Mouse (Mus musculus): Measurements from ENCODE around the gene Fam122a. TPM values are rescaled to one million over a fixed set of nuclear protein-coding genes. Genes with fewer than 3 reads are reported as not detected.

The Fam122a gene
- total RNA-seq, 2 experiments from 2014 or later: 33.9 to 34.6 TPM

- peak overlapping the region; percentile 97 for H3K27ac ChIP-seq
These were observed 1.9 kb downstream of the Fam122a start for GRCm38 (mm10) chr19:24475281-24475680.

DNA sequence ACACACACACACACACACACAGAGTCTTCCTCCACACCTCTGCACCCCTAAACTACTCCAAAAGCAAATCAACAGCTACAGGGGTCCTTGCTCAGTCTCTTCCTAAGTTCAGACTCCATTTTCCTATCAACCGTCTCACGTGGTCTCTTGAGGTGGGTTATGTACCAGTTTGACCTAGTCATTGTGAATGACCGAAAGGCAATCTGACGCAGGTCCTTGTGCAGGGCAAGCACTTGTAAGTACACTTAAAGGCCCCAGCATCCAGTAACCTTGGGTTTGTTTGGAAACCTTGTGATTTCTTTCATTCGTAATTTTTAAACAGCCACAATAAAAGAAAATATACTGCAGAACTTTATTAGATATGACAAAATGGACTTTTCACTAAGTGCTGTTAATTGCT is 4.6 kb downstream of the Fam122a start:
- no peak for DNase-seq (ENCODE audit: low spot score in 2 of 2)
- H3K4me3 ChIP-seq: no peak overlapping the region
- no peak overlapping the region for H3K27ac ChIP-seq
- no peak for TF ChIP-seq CTCF (conservative IDR thresholded peaks at IDR 0.05)

More at GRCm38 (mm10) chr19:24475281-24475680, 1.9 kb downstream of the Fam122a start:
- H3K4me3 ChIP-seq: peak overlapping the region; percentile 82; the same call in 1 of the 2 replicates
- DNase-seq (ENCODE audit: low spot score in 2 of 2): no peak
- TF ChIP-seq CTCF (conservative IDR thresholded peaks at IDR 0.05): no peak

- no peak overlapping the region for H3K4me3 ChIP-seq
- no peak for DNase-seq (ENCODE audit: low spot score in 2 of 2)
- H3K27ac ChIP-seq: no peak overlapping the region
- TF ChIP-seq CTCF (conservative IDR thresholded peaks at IDR 0.05): no peak
These were observed 5.6 kb downstream of the Fam122a start for GRCm38 (mm10) chr19:24471538-24471937.

GRCm38 (mm10) chr19:24469216-24469615 is 7.9 kb downstream of the Fam122a start:
- Histone ChIP-seq H3K27ac (peak overlapping the region; percentile 70), H3K4me3 (no peak overlapping the region)
- no peak for TF ChIP-seq CTCF (conservative IDR thresholded peaks at IDR 0.05)
- DNase-seq (ENCODE audit: low spot score in 2 of 2): no peak

- no peak for DNase-seq (ENCODE audit: low spot score in 2 of 2)
- no peak for TF ChIP-seq CTCF (conservative IDR thresholded peaks at IDR 0.05)
- Histone ChIP-seq H3K27ac (peak overlapping the region; percentile 69), H3K4me3 (no peak overlapping the region)
These were observed 8.5 kb downstream of the Fam122a start for GRCm38 (mm10) chr19:24468616-24469015.

- H3K27ac ChIP-seq: peak overlapping the region; percentile 87
- DNase-seq (ENCODE audit: low spot score in 2 of 2): no peak
- H3K4me3 ChIP-seq: no peak overlapping the region
- TF ChIP-seq CTCF (conservative IDR thresholded peaks at IDR 0.05): no peak
These were observed 14.1 kb downstream of the Fam122a start for GRCm38 (mm10) chr19:24463011-24463410.

- DNase-seq (ENCODE audit: low spot score in 2 of 2): peak; percentile 80 to 81
- H3K4me3 ChIP-seq: no peak overlapping the region
- H3K27ac ChIP-seq: peak overlapping the region; percentile 90
These were observed 20.4 kb downstream of the Fam122a start for GRCm38 (mm10) chr19:24456591-24457231.

DNA sequence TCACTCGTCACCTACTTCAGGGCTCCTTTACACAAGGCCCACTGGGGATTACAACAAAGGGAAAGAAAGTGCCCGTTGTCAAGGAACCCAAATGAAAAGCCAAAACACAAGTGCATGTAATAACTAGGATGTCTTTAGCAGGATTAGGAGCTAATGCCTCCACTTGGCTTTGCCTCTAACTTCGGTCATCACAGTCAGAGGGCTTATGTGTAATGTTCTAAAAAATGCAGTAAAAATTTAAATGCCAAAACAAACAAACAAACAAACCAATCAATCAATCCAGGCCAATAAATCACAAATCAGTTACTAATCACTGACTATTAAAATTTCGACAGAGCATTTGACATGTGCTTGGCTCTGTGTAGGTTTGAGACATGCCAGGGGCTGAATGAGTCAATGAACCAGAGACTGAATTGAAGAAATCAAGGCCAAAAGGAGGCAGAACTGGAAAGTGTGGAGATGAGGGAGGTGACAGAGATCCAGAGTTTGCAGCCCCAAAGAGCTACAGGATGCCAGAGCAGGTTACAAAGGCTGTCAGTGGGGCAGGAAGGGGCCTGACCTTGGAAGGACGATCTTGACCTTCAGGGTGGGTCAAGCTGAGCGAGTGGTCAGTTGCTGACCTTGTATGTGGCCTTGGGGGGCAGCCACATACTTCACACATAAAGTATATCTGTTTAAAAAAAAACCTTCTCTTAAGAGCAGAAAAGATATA is 21.8 kb downstream of the Fam122a start:
- no peak for DNase-seq (ENCODE audit: low spot score in 2 of 2)
- Histone ChIP-seq H3K27ac (peak overlapping the region; percentile 90), H3K4me3 (no peak overlapping the region)
- TF ChIP-seq CTCF (conservative IDR thresholded peaks at IDR 0.05): no peak

More at GRCm38 (mm10) chr19:24456591-24457231, 20.4 kb downstream of the Fam122a start:
- no peak for TF ChIP-seq CTCF (conservative IDR thresholded peaks at IDR 0.05)

DNA sequence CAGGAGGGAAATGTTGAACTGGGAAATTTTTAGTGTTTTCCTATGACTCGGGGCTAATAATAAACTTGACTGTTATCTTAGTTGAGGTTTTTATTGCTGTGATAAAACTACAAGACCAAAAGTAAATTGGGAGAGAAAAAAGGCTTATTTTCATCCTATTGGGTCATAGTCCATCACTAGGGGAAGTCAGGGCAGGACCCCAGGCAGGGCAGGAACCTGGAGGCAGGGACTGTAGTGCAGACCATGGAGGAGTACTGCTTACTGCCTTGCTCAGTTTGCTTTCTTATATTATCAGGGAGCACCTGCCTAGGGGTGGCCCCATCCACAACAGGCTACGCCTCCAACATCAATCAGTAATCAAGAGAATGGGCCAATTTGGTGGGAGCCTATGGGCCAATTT is 22.7 kb downstream of the Fam122a start:
- no peak for TF ChIP-seq CTCF (conservative IDR thresholded peaks at IDR 0.05)
- H3K4me3 ChIP-seq: no peak overlapping the region
- DNase-seq (ENCODE audit: low spot score in 2 of 2): no peak
- peak overlapping the region; percentile 90 for H3K27ac ChIP-seq

GRCm38 (mm10) chr19:24453379-24453778 is 23.8 kb downstream of the Fam122a start:
- peak in 1 of 2 experiments; percentile 26 for DNase-seq (ENCODE audit: low spot score in 2 of 2)
- Histone ChIP-seq H3K27ac (peak overlapping the region; percentile 90), H3K4me3 (peak overlapping the region; percentile 45)
- TF ChIP-seq CTCF (conservative IDR thresholded peaks at IDR 0.05): no peak

- DNase-seq (ENCODE audit: low spot score in 2 of 2): no peak
- H3K27ac ChIP-seq: peak overlapping the region; percentile 90
- TF ChIP-seq CTCF (conservative IDR thresholded peaks at IDR 0.05): peak; percentile 57
- no peak overlapping the region for H3K4me3 ChIP-seq
These were observed 24.7 kb downstream of the Fam122a start for GRCm38 (mm10) chr19:24452441-24452898.

GRCm38 (mm10) chr19:24451626-24452025 is 25.5 kb downstream of the Fam122a start:
- H3K4me3 ChIP-seq: no peak overlapping the region
- no peak for DNase-seq (ENCODE audit: low spot score in 2 of 2)
- H3K27ac ChIP-seq: peak overlapping the region; percentile 90
- peak; percentile 51 for TF ChIP-seq CTCF (conservative IDR thresholded peaks at IDR 0.05)

- peak overlapping the region; percentile 53; the same call in 1 of the 2 replicates for H3K27ac ChIP-seq
- no peak overlapping the region for H3K4me3 ChIP-seq
- no peak for DNase-seq (ENCODE audit: low spot score in 2 of 2)
- TF ChIP-seq CTCF (conservative IDR thresholded peaks at IDR 0.05): no peak
These were observed 26.4 kb downstream of the Fam122a start for GRCm38 (mm10) chr19:24450740-24451139.

All from layer of hippocampus, adult 2 months (tissue).